Mouse (Mus musculus) C2C12 (cell line): ENCODE data around the gene Gm1123.

Experiments used
- CTCF ChIP-seq: IDR thresholded peaks from one replicate; pipeline ENCODE4 v1.5.1; 2011; ENCODE audit not compliant: control insufficient read depth, insufficient read depth, insufficient read length
- MYOG ChIP-seq: IDR thresholded peaks from one replicate; pipeline ENCODE4 v1.6.1; 2011; ENCODE audit not compliant: control insufficient read depth, insufficient read length; ENCODE audit errors: extremely low read depth
- USF1 ChIP-seq: IDR thresholded peaks from one replicate; pipeline ENCODE4 v1.6.1; 2011; ENCODE audit warnings: low read depth, mild to moderate bottlenecking, control low read depth, moderate library complexity

GRCm38 (mm10) chr9:99081308-99081707 lies 45.8 kb upstream of the Gm1123 start:
- TF ChIP-seq CTCF (no peak), MYOG (no peak), USF1 (no peak)
